Mouse (Mus musculus): ENCODE data around the gene Spata2. TPM values are rescaled to one million over a fixed set of nuclear protein-coding genes. Genes with fewer than 3 reads are reported as not detected.

The Spata2 gene
- 11.6 and 16.9 TPM in 2 replicates for total RNA-seq (2017)

DNA sequence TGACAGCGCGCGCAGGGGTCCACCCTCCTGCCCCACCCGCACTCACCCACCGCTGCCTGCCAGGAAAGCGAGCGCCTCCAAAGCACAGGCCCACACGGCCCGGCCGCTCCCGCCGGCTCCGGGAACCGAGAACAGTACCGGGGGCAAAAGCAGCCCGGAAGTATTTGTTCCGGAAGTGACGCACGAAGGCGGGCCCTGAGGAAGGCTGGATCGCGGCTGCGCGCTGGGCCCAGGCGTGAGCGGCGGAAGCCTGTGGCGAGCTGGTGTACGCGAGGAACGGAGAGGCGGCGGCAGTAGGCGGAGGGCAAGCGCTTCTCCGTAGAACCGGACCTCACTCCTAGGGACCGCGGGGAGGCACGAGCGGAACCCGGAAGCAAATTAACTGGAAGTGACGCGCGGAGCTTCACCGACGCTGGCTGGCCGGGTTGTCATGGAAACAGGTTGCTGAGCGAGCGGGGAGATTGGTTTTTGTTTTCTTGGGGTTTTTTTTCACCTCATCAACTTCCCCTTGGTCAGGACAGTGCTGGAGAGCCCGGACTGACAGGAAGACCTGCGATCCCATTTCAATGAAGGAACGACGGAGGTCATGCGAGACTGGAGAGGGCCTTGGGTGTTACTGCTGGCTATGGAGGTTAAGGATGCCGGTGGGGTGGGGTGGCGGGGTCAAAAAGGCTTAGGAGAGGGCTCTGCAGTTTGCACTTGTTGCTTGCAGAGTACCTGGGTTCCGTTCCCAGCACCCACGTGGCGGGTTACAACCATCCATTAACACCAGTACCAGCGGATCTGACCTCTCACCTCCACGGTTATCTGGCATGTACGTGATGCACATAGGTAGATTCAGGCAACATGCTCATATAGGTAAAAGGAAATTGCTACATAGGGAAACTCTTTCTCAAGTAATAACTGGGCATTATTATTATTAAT, at the start of gene Spata2:
Gene Spata2, minus strand, starts transcription at position 175 of the 924 bp plus-strand sequence.
- peak; percentile 72 to 87 for ATAC-seq (replicated peaks in 1 of 2; ENCODE audit: insufficient read depth in 1 of 2, low FRiP score in 2 of 2, low TSS enrichment in 1 of 2, low read depth in 1 of 2, poor library complexity in 2 of 2, severe bottlenecking in 2 of 2)

DNA sequence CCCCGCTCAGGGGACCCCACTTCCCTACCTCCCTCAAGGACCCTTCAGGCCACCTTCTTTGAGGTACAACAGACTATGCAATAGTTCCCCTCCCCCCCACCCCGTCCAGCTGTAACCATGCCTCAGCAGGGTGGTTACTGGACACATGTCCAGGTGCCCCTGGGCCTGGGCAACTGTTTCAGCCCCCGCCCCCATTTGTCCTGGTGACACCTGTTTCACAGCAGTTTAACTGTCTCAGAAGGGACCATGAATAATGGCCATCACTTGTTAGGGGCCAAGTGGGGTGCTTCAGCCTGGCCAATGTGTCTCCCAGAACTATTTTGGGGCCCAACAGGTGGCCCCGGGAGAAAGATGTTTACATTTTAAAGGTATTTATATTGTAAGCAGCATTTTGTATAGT, 49.7 kb upstream of the Spata2 start:
- no peak for ATAC-seq (replicated peaks in 1 of 2; ENCODE audit: insufficient read depth in 1 of 2, low FRiP score in 2 of 2, low TSS enrichment in 1 of 2, low read depth in 1 of 2, poor library complexity in 2 of 2, severe bottlenecking in 2 of 2)

DNA sequence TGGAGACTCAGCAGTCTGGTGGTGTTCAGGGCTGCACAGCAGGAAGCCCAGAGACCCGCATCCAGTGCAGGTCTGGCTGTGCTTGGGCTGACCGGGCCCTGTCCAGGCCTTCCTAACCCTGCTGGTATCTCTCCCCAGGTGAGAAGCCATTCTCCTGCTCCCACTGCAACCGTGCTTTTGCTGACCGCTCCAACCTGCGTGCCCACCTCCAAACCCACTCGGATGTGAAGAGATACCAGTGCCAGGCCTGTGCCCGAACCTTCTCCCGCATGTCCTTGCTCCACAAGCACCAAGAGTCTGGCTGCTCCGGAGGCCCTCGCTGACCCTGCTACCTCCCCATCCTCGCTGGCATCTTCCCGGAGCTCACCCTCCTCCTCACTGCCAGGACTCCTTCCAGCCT, 49.1 kb upstream of the Spata2 start:
- no peak for ATAC-seq (replicated peaks in 1 of 2; ENCODE audit: insufficient read depth in 1 of 2, low FRiP score in 2 of 2, low TSS enrichment in 1 of 2, low read depth in 1 of 2, poor library complexity in 2 of 2, severe bottlenecking in 2 of 2)

DNA sequence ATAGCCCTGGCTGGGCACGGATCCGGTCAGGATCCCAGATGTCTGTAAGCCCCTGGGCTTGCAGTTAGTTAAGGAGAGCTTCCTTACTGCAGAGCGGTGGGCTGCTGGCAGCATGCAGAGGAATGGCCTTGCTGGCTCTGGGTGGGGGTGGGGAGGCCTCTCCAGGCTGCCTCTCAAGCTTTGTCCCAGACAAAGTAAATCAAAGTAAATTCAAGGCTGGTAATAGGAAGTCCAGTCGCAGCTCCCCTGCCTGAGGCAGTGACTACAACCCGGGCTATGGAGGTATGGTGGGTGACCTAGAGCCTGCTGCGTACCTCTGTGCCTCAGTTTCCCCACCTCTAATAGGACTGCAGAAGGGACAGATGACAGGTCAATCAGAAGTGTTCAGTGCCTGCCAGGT, 48.6 kb upstream of the Spata2 start:
- ATAC-seq (replicated peaks in 1 of 2; ENCODE audit: insufficient read depth in 1 of 2, low FRiP score in 2 of 2, low TSS enrichment in 1 of 2, low read depth in 1 of 2, poor library complexity in 2 of 2, severe bottlenecking in 2 of 2) = no peak

DNA sequence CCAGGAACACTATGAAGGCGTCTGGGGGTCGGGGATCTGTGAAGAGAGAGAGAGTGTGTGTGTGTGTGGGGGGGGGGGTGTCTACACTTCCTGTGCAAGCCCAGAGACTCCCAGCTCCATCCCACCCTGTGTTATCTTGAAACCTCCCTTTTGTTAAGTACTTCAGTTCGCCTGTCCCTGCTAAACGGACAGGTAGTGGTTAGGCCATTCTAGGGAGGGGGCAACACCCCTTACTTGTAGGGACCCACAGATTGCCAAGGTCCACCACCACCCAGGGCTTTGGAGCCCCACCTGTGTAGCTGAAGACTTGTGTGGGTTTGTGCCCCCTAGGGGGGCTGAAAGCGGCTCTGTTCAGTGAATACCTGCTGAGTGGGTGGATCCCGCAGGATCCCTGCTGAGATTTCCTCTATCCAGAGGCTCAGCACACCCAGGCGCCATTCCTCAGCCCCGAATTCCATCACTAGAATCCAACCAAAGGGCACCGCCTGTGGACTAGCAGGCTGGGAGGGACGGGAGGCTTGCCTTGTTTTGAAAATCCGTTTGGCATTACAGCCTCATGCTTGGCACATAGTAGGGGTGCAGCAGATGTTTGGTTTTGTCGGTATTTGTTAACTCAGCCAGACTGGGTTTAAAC, 47.9 kb upstream of the Spata2 start:
- ATAC-seq (replicated peaks in 1 of 2; ENCODE audit: insufficient read depth in 1 of 2, low FRiP score in 2 of 2, low TSS enrichment in 1 of 2, low read depth in 1 of 2, poor library complexity in 2 of 2, severe bottlenecking in 2 of 2) = no peak

DNA sequence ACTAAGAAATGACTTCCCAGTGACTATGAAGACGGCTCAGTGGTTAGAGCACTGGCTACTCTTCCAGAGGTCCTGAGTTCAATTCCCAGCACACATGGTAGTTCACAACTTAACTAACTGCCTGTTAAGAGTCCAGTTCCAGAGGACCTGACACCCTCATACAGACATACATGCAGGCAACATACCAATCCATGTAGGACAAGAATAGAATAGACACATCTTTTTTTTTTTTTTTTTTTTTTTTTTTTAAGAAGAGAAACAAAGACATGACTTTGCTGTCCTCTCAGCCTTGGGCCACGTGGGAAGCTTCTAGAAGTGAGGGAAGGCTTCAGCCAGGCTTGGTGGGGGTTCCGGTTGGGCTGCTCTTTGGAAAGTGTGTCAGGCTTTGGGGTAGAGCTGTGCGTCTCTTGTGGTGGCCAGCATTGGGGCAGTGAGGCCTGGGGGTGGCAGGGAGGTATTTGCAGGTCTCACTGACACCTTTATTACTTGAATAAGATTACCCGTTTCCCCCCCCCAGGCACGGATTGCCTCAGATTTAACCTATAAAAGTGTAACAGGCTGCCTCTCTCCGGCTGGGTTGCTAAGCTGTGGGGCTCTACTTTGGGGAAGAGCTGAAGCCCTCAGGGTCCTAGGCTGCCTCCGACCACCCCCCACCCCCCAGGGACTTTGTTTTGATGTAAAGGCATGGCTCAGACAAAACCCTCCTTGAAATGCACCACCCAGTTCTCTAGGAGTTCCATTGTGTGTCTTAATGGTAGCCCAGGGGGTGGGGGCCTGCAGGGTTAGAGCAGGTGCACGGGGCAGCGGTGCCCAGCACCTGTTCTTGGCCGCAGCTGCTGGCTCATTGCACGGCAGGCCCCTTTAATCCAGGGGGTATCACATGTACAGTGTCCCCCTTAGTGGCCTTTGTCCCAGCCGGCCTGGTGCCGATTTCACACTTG, 47.1 kb upstream of the Spata2 start:
- ATAC-seq (replicated peaks in 1 of 2; ENCODE audit: insufficient read depth in 1 of 2, low FRiP score in 2 of 2, low TSS enrichment in 1 of 2, low read depth in 1 of 2, poor library complexity in 2 of 2, severe bottlenecking in 2 of 2) = no peak

DNA sequence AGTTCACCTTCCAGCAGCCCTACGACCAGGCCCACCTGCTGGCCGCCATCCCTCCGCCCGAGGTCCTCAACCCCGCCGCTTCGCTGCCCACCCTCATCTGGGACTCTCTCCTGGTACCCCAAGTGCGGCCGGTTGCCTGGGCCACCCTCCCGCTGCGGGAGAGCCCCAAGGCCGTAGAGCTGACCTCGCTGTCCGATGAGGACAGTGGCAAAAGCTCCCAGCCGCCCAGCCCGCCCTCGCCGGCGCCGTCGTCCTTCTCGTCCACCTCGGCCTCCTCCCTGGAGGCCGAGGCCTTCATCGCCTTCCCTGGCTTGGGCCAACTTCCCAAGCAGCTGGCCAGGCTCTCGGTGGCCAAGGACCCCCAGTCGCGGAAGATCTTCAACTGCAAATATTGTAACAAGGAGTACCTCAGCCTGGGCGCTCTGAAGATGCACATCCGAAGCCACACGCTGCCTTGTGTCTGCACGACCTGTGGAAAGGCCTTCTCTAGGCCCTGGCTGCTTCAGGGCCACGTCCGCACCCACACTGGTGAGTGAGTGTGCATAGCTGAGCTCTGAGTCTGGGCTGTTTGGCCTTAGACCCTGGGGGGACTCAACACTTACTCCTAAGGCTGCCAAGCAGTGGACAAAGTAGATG, 46.1 kb upstream of the Spata2 start:
- ATAC-seq (replicated peaks in 1 of 2; ENCODE audit: insufficient read depth in 1 of 2, low FRiP score in 2 of 2, low TSS enrichment in 1 of 2, low read depth in 1 of 2, poor library complexity in 2 of 2, severe bottlenecking in 2 of 2) = no peak

DNA sequence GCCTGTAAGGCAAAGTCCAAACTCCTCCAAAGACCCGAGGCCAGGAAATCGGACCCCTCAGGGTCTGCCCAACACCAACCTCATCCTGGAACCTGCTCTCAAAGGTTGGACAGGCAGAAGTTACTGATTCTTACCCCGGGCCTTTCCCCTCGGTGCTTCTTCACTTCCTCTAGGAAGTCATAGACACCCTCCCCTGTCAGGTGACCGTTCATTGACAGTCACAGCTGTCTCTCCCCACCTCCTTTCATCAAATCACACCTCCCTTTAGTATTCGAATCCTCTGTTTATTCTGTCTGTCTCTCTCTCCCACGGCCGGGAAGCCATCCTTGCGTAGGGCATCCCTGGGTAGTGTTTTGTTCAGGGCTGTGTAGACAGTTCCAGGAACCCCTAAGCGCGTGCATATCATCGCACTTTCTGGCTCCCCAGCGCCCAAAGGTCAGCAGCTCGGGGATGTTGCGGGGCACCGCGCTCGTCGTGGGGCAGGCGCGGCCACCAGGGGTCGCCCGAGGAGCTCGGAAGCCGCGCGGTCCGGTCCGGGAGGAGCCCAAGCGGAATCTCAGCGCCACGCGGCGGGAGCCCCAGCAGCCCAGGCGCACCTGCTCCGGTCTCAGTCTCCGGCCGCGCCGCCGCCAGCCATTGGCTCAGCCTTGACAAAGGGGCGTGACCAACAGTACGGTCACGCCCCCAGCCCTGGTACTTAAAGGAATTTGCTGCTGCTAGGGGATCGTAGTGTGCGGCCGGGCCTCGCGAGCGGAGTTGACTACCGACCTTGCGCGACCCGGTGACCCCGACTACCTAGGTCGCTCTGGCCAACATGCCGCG, 45.0 kb upstream of the Spata2 start, which contains the start of gene Snai1:
Gene Snai1, plus strand, starts transcription at position 720 of the 822 bp plus-strand sequence.
- ATAC-seq (replicated peaks in 1 of 2; ENCODE audit: insufficient read depth in 1 of 2, low FRiP score in 2 of 2, low TSS enrichment in 1 of 2, low read depth in 1 of 2, poor library complexity in 2 of 2, severe bottlenecking in 2 of 2) = peak; percentile 89 to 91

DNA sequence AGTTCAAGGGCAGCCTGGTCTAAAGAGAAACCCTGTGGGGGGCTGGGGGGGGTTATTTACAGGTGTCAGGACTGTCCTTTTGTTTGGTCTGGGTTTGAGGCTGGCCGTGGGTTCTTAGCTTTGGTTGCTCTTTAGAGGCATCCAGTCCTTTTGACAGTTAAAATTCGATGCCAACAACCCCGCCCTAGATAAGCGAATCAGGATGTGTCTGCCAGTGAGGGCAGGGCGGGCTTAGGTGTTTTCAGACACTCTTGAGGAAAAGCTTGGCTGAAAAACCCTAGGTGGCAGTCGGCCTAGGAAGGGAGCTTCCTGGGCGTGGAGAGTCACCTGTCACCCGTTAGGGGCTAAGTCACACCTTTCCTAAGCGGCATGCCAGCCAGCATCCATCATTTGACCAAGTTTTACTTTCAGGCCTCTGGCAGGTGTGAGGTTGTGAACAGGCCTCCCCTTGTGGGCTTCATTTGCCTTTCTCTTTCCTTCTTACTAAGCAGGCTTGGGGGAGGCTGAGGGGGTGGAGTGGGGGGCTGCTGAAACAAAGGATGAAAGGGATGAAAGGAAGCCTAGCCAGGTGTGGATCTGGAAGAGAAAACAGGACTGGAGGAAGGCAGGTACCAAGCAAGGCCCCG, 43.7 kb upstream of the Spata2 start:
- ATAC-seq (replicated peaks in 1 of 2; ENCODE audit: insufficient read depth in 1 of 2, low FRiP score in 2 of 2, low TSS enrichment in 1 of 2, low read depth in 1 of 2, poor library complexity in 2 of 2, severe bottlenecking in 2 of 2) = no peak

DNA sequence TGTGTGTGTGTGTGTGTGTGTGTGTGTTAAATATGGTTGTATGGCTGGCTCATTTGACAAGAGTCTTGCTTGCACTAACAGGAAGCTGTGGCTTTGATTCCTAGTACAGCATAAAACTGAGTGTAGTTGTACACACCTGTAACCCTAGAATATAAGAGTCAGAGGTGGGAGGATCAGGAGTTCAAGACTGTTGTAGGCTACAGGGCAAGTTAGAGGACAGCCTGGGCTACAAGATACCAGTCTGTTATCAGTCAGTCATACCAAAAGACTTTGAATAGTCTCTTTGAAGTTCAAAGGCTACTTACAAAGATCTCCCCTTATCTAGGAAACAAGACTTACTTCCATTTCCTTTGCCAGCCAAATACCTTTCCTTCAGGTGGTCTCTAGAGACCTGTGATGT, 41.2 kb upstream of the Spata2 start:
- no peak for ATAC-seq (replicated peaks in 1 of 2; ENCODE audit: insufficient read depth in 1 of 2, low FRiP score in 2 of 2, low TSS enrichment in 1 of 2, low read depth in 1 of 2, poor library complexity in 2 of 2, severe bottlenecking in 2 of 2)

DNA sequence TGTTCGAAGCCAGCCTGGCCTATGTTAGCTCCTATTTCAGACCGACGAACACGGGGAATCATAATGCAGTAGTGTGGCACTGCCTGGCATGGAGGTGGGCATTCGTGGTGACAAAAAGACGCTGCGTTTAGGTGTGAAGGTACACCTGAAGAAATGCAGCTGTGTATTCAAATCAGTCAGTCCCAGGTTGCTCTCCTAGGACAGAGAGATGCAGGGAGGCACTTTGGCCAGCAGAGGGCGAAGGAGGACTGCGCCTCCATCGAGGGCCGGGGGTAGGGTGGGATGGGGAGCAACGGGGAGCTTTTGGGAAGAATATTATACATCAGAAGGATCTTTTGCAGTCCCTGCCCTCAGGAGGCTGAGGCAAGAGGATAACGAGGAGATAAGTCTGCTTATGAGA, 39.4 kb upstream of the Spata2 start:
- ATAC-seq (replicated peaks in 1 of 2; ENCODE audit: insufficient read depth in 1 of 2, low FRiP score in 2 of 2, low TSS enrichment in 1 of 2, low read depth in 1 of 2, poor library complexity in 2 of 2, severe bottlenecking in 2 of 2) = peak; percentile 58 to 70; a peak in 3 of 4 replicates

DNA sequence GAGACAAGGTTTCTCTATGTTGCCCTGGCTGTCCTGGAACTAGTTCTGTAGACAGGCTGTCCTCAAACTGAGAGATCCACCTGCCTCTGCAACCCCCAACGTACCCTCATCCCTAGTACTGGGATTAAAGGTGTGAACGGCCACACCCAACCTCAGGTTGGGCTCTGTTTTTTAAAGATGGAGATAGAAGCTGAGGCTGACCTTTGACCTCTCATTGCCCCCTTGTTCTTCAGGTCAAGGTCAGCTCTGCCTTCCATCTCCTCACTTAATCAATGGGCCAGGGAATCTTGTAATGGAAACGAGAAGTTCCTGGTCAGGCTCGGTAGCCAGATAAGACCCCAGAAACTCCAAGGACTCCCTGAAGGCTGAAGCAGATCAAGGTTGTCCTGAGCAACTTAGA, 37.8 kb upstream of the Spata2 start:
- no peak for ATAC-seq (replicated peaks in 1 of 2; ENCODE audit: insufficient read depth in 1 of 2, low FRiP score in 2 of 2, low TSS enrichment in 1 of 2, low read depth in 1 of 2, poor library complexity in 2 of 2, severe bottlenecking in 2 of 2)

DNA sequence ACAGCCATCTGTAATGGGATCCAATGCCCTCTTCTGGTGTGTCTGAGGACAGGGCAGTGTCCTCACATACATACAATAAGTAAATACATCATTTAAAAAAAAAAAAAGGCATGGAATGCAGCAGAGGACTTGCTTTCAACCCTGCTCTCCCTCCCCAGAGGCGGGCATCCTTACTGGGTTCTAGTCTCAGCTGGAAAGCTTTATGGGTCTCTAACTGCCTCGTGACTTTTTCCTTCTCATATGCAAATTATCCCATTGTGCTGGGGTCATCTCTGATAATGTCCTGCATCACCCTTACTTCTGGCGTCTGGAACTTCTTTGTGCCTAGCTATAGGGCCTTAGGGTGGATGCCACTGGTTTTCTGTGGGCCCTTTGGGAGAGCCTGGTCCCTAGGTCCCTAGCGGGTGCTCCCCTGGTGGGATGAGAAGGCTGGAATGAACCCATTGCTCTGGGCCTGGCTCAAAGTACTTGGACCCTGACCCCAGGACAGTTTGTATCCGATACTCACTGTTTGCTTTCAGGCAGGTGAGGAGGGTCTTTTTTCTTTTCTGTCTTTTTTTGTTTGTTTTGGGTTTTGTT, 37.3 kb upstream of the Spata2 start:
- ATAC-seq (replicated peaks in 1 of 2; ENCODE audit: insufficient read depth in 1 of 2, low FRiP score in 2 of 2, low TSS enrichment in 1 of 2, low read depth in 1 of 2, poor library complexity in 2 of 2, severe bottlenecking in 2 of 2) = no peak

DNA sequence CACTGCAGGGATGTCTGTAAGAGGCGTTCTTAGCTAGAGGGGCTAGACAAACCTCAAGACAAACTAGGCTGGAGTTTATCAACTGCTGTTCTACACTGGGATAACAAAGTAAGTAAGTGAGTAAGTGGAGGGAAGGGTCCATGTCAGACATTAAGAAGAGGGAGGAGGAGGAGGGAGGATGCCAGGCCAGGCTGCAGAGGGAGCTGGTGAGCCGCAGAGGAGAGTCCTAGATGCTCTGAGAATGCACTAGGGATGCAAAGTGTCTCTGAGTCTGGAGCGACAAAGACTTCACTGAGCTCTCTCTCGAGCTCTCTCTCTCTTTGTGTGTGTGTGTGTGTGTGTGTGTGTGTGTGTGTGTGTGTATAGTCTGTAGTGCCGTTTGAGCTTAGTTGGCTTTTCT, 35.6 kb upstream of the Spata2 start:
- ATAC-seq (replicated peaks in 1 of 2; ENCODE audit: insufficient read depth in 1 of 2, low FRiP score in 2 of 2, low TSS enrichment in 1 of 2, low read depth in 1 of 2, poor library complexity in 2 of 2, severe bottlenecking in 2 of 2) = peak in 1 of 2 experiments; percentile 62; a peak in 1 of 4 replicates

DNA sequence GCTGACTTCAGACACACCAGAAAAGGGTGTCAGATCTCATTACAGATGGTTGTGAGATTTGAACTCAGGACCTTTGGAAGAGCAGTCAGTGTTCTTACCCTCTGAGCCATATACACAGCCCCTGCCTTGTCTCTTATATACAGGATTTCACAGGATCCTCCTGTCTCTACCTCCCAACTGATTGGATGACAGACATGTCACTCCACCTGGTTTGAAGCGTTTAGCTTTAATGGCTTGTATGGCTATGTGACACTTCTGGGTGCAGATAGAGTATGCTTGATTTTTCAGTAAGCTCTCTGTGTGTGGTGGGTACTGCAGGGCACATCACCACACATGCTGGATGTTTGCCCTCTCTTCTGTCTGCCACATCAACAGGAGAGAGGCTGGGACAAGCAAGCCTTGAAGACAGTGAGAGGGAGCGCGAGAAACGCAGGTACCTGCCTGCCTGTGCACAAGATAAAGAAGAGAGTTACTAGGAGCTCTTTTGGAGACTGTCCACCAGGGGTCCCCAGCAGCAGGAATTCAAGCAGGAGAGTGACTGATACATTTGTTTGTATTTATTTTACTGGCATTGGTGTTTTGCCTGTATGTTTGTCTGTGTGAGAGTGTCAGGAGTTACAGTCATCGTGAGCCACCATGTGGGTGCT, 27.0 kb upstream of the Spata2 start:
- 0 out of 4 replicates have a peak, but pooled peaks of 1 of the 2 experiments have one; percentile 36 for ATAC-seq (replicated peaks in 1 of 2; ENCODE audit: insufficient read depth in 1 of 2, low FRiP score in 2 of 2, low TSS enrichment in 1 of 2, low read depth in 1 of 2, poor library complexity in 2 of 2, severe bottlenecking in 2 of 2)
